8 mouse cellular contexts compared by ENCODE assay signal in genomic region chr17:5733400-5733799, GRCm38 (mm10).
A peak's percentile ranks its signal among the peaks of the same experiment; 100 is the strongest.
DNase-seq lines count a peak whose midpoint lies in the region; ATAC-seq lines count a peak whose summit lies in the region.

No protein-coding gene starts in this region.

- no peak for ATAC-seq in cerebellum, adult (ENCODE audit: insufficient number of reproducible peaks, low FRiP score, low TSS enrichment)
- peak; percentile 64 for ATAC-seq in megakaryocyte progenitor cell, adult 5-6 weeks (replicated peaks; ENCODE audit: poor library complexity)

- DNase-seq in cerebellum, adult 11 months, result peak; percentile 47
- peak; percentile 48 for DNase-seq in right cerebral cortex, adult 18-20 months
- DNase-seq in right cerebral cortex, postnatal 25 days, result no peak
- peak; percentile 60 to 65 for DNase-seq in cerebellum, postnatal 36 days
- DNase-seq in kidney, postnatal 25 days, result peak; percentile 46 to 73
- peak; percentile 53 to 80 for DNase-seq in thymus, postnatal 10 days (ENCODE audit: low spot score in 2 of 2)
